Mouse (Mus musculus) kidney, embryonic 14.5 days (tissue): ENCODE data around the gene Stx6. TPM values are rescaled to one million over a fixed set of nuclear protein-coding genes. Genes with fewer than 3 reads are reported as not detected.
A peak's percentile ranks its signal among the peaks of the same experiment; 100 is the strongest.

Source experiments
- ATAC-seq: fragments of 200-750 bp; cut with Nextera tagmentation; 2 replicates; pipeline ENCODE4 v1.8.0; 2017; ENCODE audit warnings: moderate number of reproducible peaks, mild to moderate bottlenecking, moderate TSS enrichment, moderate library complexity; ENCODE audit not compliant: low FRiP score, low TSS enrichment
- H3K27ac ChIP-seq: fragments of 300-500 bp; sonication (generic); 2 replicates; pipeline ENCODE4 v1.5.1; 2014; ENCODE audit warnings: low read depth, mild to moderate bottlenecking, low read length, moderate library complexity, mixed read lengths
- H3K27me3 ChIP-seq: fragments of 300-500 bp; sonication (generic); 2 replicates; pipeline ENCODE4 v1.6.1; 2014; ENCODE audit warnings: mild to moderate bottlenecking, low read length; ENCODE audit not compliant: control insufficient read depth, insufficient read depth
- H3K36me3 ChIP-seq: fragments of 300-500 bp; sonication (generic); 2 replicates; pipeline ENCODE4 v1.6.1; 2014; ENCODE audit warnings: low read length, mixed read lengths; ENCODE audit not compliant: control insufficient read depth, insufficient read depth
- H3K4me1 ChIP-seq: fragments of 300-500 bp; sonication (generic); 2 replicates; pipeline ENCODE4 v1.6.1; 2014; ENCODE audit warnings: low read length, mixed read lengths; ENCODE audit not compliant: control insufficient read depth, insufficient read depth
- H3K4me2 ChIP-seq: fragments of 300-500 bp; sonication (generic); replicated peaks from 2 replicates; pipeline ENCODE4 v1.6.1; 2014; ENCODE audit warnings: low read depth, mild to moderate bottlenecking, low read length
- H3K4me3 ChIP-seq: fragments of 300-500 bp; sonication (generic); 2 replicates; pipeline ENCODE4 v1.5.1; 2014; ENCODE audit warnings: mild to moderate bottlenecking, low read length
- H3K9ac ChIP-seq: fragments of 300-500 bp; sonication (generic); 2 replicates; pipeline ENCODE4 v1.6.1; 2014; ENCODE audit warnings: low read depth, mild to moderate bottlenecking, low read length, moderate library complexity
- H3K9me3 ChIP-seq: fragments of 300-500 bp; sonication (generic); 2 replicates; pipeline ENCODE4 v1.6.1; 2016; ENCODE audit warnings: low read length; ENCODE audit not compliant: control insufficient read depth
- WGBS: fragments of 180-500 bp; shearing (Covaris S2); extraction: QIAGEN DNeasy Blood & Tissue Kit; methylation state at CpG from one replicate; pipeline ENCODE4 v1.1.7; 2014; 5-methylcytosine and 5-hydroxymethylcytosine counted together
- polyA plus RNA-seq: library from polyadenylated mRNA; unstranded; fragments of >200 nt; fragmentation: Nextera tagmentation; extraction: Ambion mirVana; gene quantifications from 2 replicates; pipeline ENCODE4 v1.2.1, GENCODE M21; 2014

The Stx6 gene
- 69.2 and 86.8 TPM in 2 replicates for polyA plus RNA-seq

- peak within 1 kb of the TSS; percentile 69 for H3K27ac ChIP-seq
- H3K4me2 ChIP-seq, result peak within 1 kb of the TSS; percentile 61
- WGBS, result 2% methylated on average over 45 of the region's 48 CpGs
- H3K4me3 ChIP-seq, result peak within 1 kb of the TSS; percentile 95
- ATAC-seq, result peak; percentile 99
- H3K4me1 ChIP-seq, result no peaks in the 10 kb centered on the region
- no peaks in the 10 kb centered on the region for H3K36me3 ChIP-seq
- H3K27me3 ChIP-seq, result no peaks in the 10 kb centered on the region
- H3K9me3 ChIP-seq, result no peaks in the 10 kb centered on the region
- peak within 1 kb of the TSS; percentile 79 for H3K9ac ChIP-seq
Measured at GRCm38 (mm10) chr1:155158141-155158969, at the start of gene Stx6. Gene Stx6, plus strand, starts transcription at chr1:155158715.

GRCm38 (mm10) chr1:155109387-155110350 is 48.8 kb upstream of the Stx6 start:
- Histone ChIP-seq H3K36me3 (no peaks in the 10 kb centered on the region), H3K4me2 (peak overlapping the region; percentile 31), H3K9me3 (no peaks in the 10 kb centered on the region), H3K9ac (peak overlapping the region; percentile 28; the same call in 1 of the 2 replicates), H3K27ac (no peak overlapping the region), H3K4me1 (peaks cover 8% of the 10 kb centered on the region), H3K4me3 (no peak overlapping the region), H3K27me3 (no peaks in the 10 kb centered on the region; the same call in 1 of the 2 replicates)
- WGBS, result 20% methylated on average over 18 of the region's 18 CpGs
- ATAC-seq, result no peak

- Histone ChIP-seq H3K36me3 (no peaks in the 10 kb centered on the region), H3K27me3 (no peaks in the 10 kb centered on the region; the same call in 1 of the 2 replicates), H3K9ac (no peak overlapping the region), H3K9me3 (no peaks in the 10 kb centered on the region), H3K4me3 (no peak overlapping the region), H3K4me2 (no peak overlapping the region), H3K27ac (no peak overlapping the region), H3K4me1 (peaks cover 8% of the 10 kb centered on the region)
- no peak for ATAC-seq
- WGBS, result 36% methylated on average over 6 of the region's 6 CpGs
Measured at GRCm38 (mm10) chr1:155111491-155111890, 47.0 kb upstream of the Stx6 start.

GRCm38 (mm10) chr1:155112118-155112517 is 46.4 kb upstream of the Stx6 start:
- Histone ChIP-seq H3K36me3 (no peaks in the 10 kb centered on the region), H3K9me3 (no peaks in the 10 kb centered on the region), H3K27ac (no peak overlapping the region), H3K27me3 (no peaks in the 10 kb centered on the region; the same call in 1 of the 2 replicates), H3K4me1 (peaks cover 8% of the 10 kb centered on the region), H3K4me2 (no peak overlapping the region), H3K4me3 (no peak overlapping the region), H3K9ac (no peak overlapping the region)
- 17% methylated on average over 4 of the region's 4 CpGs for WGBS
- ATAC-seq, result peak; percentile 37; the same call in 1 of the 2 replicates

- Histone ChIP-seq H3K4me2 (no peak overlapping the region), H3K27me3 (no peaks in the 10 kb centered on the region; the same call in 1 of the 2 replicates), H3K4me1 (peaks cover 8% of the 10 kb centered on the region), H3K27ac (no peak overlapping the region), H3K36me3 (no peaks in the 10 kb centered on the region), H3K9ac (no peak overlapping the region), H3K9me3 (no peaks in the 10 kb centered on the region), H3K4me3 (no peak overlapping the region)
- WGBS, result 89% methylated on average over 1 of the region's 1 CpGs
- no peak for ATAC-seq
Measured at GRCm38 (mm10) chr1:155112875-155113274, 45.6 kb upstream of the Stx6 start.

- WGBS, result 48% methylated on average over 3 of the region's 3 CpGs
- H3K27me3 ChIP-seq, result no peaks in the 10 kb centered on the region; the same call in 1 of the 2 replicates
- no peak for ATAC-seq
- H3K4me3 ChIP-seq, result no peak overlapping the region
- H3K36me3 ChIP-seq, result no peaks in the 10 kb centered on the region
- peaks cover 8% of the 10 kb centered on the region for H3K4me1 ChIP-seq
- H3K9me3 ChIP-seq, result no peaks in the 10 kb centered on the region
- no peak overlapping the region for H3K27ac ChIP-seq
- no peak overlapping the region for H3K4me2 ChIP-seq
- H3K9ac ChIP-seq, result no peak overlapping the region
Measured at GRCm38 (mm10) chr1:155113946-155114345, 44.6 kb upstream of the Stx6 start.

GRCm38 (mm10) chr1:155119719-155120118 is 38.8 kb upstream of the Stx6 start:
- Histone ChIP-seq H3K4me3 (no peak overlapping the region), H3K4me2 (no peak overlapping the region), H3K36me3 (no peaks in the 10 kb centered on the region), H3K9me3 (no peaks in the 10 kb centered on the region), H3K4me1 (no peaks in the 10 kb centered on the region), H3K27me3 (no peaks in the 10 kb centered on the region), H3K9ac (no peak overlapping the region), H3K27ac (no peak overlapping the region)
- no peak for ATAC-seq
- WGBS, result 33% methylated on average over 1 of the region's 1 CpGs

- Histone ChIP-seq H3K9ac (no peak overlapping the region), H3K27ac (no peak overlapping the region), H3K4me1 (no peaks in the 10 kb centered on the region), H3K36me3 (no peaks in the 10 kb centered on the region), H3K9me3 (no peaks in the 10 kb centered on the region), H3K4me3 (no peak overlapping the region), H3K4me2 (no peak overlapping the region), H3K27me3 (no peaks in the 10 kb centered on the region)
- 75% methylated on average over 21 of the region's 21 CpGs for WGBS
- ATAC-seq, result no peak
Measured at GRCm38 (mm10) chr1:155121977-155122939, 36.3 kb upstream of the Stx6 start.
